Mouse (Mus musculus) E14TG2a.4 (cell line): ENCODE results near the gene Gm49380.

Experiments used
- CTCF ChIP-seq: conservative IDR thresholded peaks from 2 replicates; pipeline ENCODE4 v1.5.1; 2014; ENCODE audit warnings: low read length
- POU5F1 ChIP-seq: IDR thresholded peaks from 2 replicates; pipeline ENCODE4 v1.6.1; 2014; ENCODE audit warnings: low read length, borderline replicate concordance

DNA sequence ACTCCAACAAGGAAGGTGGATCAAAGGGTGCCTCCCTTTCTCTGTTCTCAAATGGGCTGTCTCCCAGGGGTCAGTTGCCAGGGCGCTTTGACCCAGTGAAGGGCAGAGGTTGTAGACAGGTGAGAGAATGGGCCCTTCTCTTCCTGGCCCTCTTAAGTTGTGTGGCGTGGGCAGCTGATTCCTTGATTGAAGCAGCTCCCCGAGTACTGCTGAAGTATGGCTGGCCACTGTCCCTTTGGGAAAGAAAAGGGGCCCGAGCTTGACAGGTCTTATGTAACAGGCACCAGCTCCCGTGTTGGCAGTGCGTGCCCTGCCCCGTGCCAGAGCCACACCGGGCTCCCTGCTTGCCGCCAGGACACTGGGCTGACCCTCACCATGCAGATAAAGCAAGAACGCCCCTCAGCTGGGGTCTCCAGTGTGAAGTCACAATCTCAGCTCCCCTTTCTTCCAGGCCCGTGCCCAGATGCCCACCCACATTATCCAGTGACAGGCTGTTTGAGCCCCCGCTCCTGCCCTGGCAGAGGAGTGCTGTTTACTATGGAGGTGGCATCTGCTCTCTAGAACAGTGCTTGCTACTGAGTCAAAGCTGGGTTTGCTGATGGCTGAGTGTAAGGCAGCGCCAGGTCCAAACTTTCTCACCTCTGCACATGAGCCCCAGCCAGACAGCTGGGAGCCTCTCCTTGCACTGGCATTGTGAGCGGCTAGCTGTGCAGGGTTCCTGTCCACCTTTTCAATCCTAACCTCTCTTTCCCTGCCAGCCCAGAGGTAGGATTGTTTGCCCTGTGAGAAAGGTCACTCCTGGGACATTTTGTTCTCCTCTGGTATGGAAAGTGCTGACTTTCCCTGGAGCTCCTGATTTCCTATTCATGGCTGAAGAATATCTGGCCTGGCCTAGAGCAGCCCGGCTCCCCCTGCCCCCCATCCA, 27.3 kb downstream of the Gm49380 start:
- TF ChIP-seq CTCF (no peak), POU5F1 (no peak)
